ENCODE assay signal across 18 mouse cellular contexts in the genomic region with DNA sequence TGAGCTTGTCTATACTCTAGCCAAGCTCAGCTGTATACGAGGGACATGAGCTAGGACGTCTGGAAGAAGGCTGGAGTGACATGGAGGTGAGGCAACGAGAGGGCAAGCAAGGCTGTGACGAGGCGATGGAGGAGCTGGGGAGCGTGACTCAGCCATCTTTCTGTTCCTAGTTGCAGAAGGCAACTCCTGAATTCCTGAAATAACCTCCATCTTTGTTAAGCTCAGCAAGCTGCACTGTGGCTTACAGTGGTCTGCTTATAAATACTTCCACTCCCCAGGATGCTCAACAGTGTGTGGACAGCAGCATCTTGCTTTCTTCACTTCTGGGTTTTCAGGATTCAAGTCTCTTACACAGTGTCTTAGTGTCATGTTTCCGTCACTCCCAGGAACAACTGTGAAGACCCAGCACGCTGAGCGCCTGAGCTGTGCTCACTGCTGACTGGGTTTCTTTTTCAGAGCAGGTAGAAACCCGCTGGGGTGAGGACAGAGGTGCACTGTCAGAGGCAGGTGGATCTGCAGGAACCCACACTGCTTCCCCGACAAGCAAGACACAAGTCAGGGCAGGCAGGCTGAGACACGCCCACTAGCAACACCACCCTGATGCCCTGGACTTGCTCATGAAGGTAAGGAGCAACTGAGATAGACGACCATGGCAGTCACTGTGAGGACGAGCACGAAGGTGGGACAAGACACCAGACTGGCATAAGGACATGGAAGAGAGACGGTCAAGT. TPM values are rescaled to one million over a fixed set of nuclear protein-coding genes. Genes with fewer than 3 reads are reported as not detected.
A peak's percentile ranks its signal among the peaks of the same experiment; 100 is the strongest.
DNase-seq lines count a peak whose midpoint lies in the region; ATAC-seq and TF ChIP-seq lines count a peak whose summit lies in the region.
"Had no signal": no experiment of that assay in that cellular context is flagged by ENCODE, and none has a peak within 500 bp of the region (broad histone marks: within the 10 kb centered on the region; RNA-seq: fewer than 3 reads in every experiment).

No protein-coding gene starts in this region.

- no peak for TF ChIP-seq EP300 in CH12.LX (IDR thresholded peaks at IDR 0.05; ENCODE audit: low read length)

- in situ Hi-C loops in CH12.LX (cut with MboI; ENCODE audit: low pct_ligation_motif_present, low pct_unique_long_range_greater_than_20kb, low sequenced_read_pairs), result no loop called here

- no peaks in the 10 kb centered on the region for H3K27me3 ChIP-seq in kidney, embryonic 16.5 days (ENCODE audit: insufficient read depth, low read length)
- H3K27me3 ChIP-seq in kidney, adult 2 months (replicated peaks; ENCODE audit: control insufficient read depth, insufficient read depth, low read length), result no peaks in the 10 kb centered on the region
- H3K27me3 ChIP-seq in CH12.LX (replicated peaks), result no peaks in the 10 kb centered on the region
- H3K27me3 ChIP-seq in myocyte (ENCODE audit: control insufficient read depth, insufficient read depth, insufficient read length), result no peaks in the 10 kb centered on the region
- H3K27me3 ChIP-seq: lung, embryonic 15.5 days; neural tube, embryonic 13.5 days had no signal

- 61% methylated on average over 16 of the region's 16 CpGs for WGBS in kidney, embryonic 16.5 days
- 75% methylated on average over 16 of the region's 16 CpGs for WGBS in kidney, adult 2 months

- DNase-seq in frontal cortex, adult 2 months (ENCODE audit: extremely low spot score in 1 of 2, low spot score in 1 of 2), result no peak
- no peak for DNase-seq in kidney, adult 2 months
- no peak for DNase-seq in CH12.LX (ENCODE audit: extremely low read depth)
- DNase-seq in neural tube, embryonic 10.5 days (ENCODE audit: extremely low spot score, low spot score), result no peak
- no peak for DNase-seq in layer of hippocampus, postnatal 14 days (ENCODE audit: low spot score in 2 of 2)
- DNase-seq: adrenal gland, postnatal 14 days; gastrocnemius, postnatal 36 days; kidney, postnatal 10 days; liver had no signal

- no peak for TF ChIP-seq CTCF in kidney, adult 2 months (conservative IDR thresholded peaks at IDR 0.05; ENCODE audit: insufficient read depth, insufficient read length, low read depth, low read length)
- no peak for TF ChIP-seq CTCF in CH12.LX (conservative IDR thresholded peaks at IDR 0.05 in 1 of 2, IDR thresholded peaks at IDR 0.05 in 1 of 2; ENCODE audit: low read depth in 2 of 2, low read length in 2 of 2)

- peak; percentile 17; the same call in 1 of the 2 replicates for ATAC-seq in frontal cortex, adult (ENCODE audit: low TSS enrichment)
- no peak for ATAC-seq in kidney, embryonic 16.5 days (ENCODE audit: low FRiP score, low TSS enrichment)

- H3K9ac ChIP-seq in kidney, embryonic 16.5 days (replicated peaks; ENCODE audit: low read length), result 0 out of 2 replicates have a peak overlapping the region, but pooled peaks have one; percentile 9
- H3K9ac ChIP-seq in CH12.LX (ENCODE audit: insufficient read depth, low read depth), result no peak overlapping the region
- H3K9ac ChIP-seq: lung, embryonic 15.5 days; neural tube, embryonic 13.5 days had no signal

- H3K4me3 ChIP-seq in kidney, embryonic 16.5 days (ENCODE audit: low read length), result no peak overlapping the region
- no peak overlapping the region for H3K4me3 ChIP-seq in kidney, adult 2 months (ENCODE audit: insufficient read depth, low read depth, low read length)
- H3K4me3 ChIP-seq in CH12.LX (replicated peaks in 1 of 3; ENCODE audit: low read depth in 2 of 3, low read length in 2 of 3, poor library complexity in 1 of 3), result no peak overlapping the region
- H3K4me3 ChIP-seq in myocyte, result no peak overlapping the region
- H3K4me3 ChIP-seq: lung, embryonic 15.5 days; neural tube, embryonic 13.5 days had no signal

- no peak overlapping the region for H3K4me2 ChIP-seq in kidney, embryonic 16.5 days (replicated peaks; ENCODE audit: low read depth, low read length)
- peak overlapping the region; percentile 29 for H3K4me2 ChIP-seq in CH12.LX (ENCODE audit: insufficient read depth, low read depth, poor library complexity, severe bottlenecking)
- H3K4me2 ChIP-seq in myocyte (ENCODE audit: low read depth), result peak overlapping the region; percentile 80
- H3K4me2 ChIP-seq: lung, embryonic 15.5 days; midbrain, embryonic 11.5 days; neural tube, embryonic 13.5 days had no signal

- H3K36me3 ChIP-seq in kidney, embryonic 16.5 days (ENCODE audit: insufficient read depth, low read length), result peaks cover 7% of the 10 kb centered on the region
- no peaks in the 10 kb centered on the region for H3K36me3 ChIP-seq in kidney, adult 2 months (ENCODE audit: control insufficient read depth, insufficient read depth, low read length)
- H3K36me3 ChIP-seq in CH12.LX (replicated peaks in 1 of 2; ENCODE audit: control insufficient read depth in 1 of 2, insufficient read depth in 1 of 2, low read length in 1 of 2) (peaks cover 0 to 49% of the 10 kb centered on the region in 2 experiments), myocyte (ENCODE audit: control insufficient read depth, insufficient read depth) (no peaks in the 10 kb centered on the region)
- H3K36me3 ChIP-seq: lung, embryonic 15.5 days had no signal

- peak overlapping the region; percentile 23 for H3K27ac ChIP-seq in kidney, embryonic 16.5 days (ENCODE audit: low read length)
- no peak overlapping the region for H3K27ac ChIP-seq in kidney, adult 2 months (ENCODE audit: insufficient read depth, low read depth, low read length)
- H3K27ac ChIP-seq in CH12.LX (ENCODE audit: insufficient read depth, low read depth), result peak overlapping the region; percentile 55
- H3K27ac ChIP-seq: lung, embryonic 15.5 days; neural tube, embryonic 13.5 days had no signal

- H3ac ChIP-seq in myocyte (ENCODE audit: control insufficient read depth, insufficient read length), result no peak overlapping the region

- TF ChIP-seq POLR2A in kidney, adult 2 months (IDR thresholded peaks at IDR 0.05; ENCODE audit: low read depth, low read length), result no peak
- TF ChIP-seq POLR2A in CH12.LX (IDR thresholded peaks at IDR 0.05; ENCODE audit: low read depth, low read length) (no peak), myocyte (IDR thresholded peaks at IDR 0.05; ENCODE audit: insufficient read length, low read depth) (peak; percentile 26)

- TF ChIP-seq RAD21 in CH12.LX (IDR thresholded peaks at IDR 0.05; ENCODE audit: low read depth, low read length), result no peak

- no peaks in the 10 kb centered on the region for H3K9me3 ChIP-seq in kidney, embryonic 16.5 days (ENCODE audit: low read length)
- H3K9me3 ChIP-seq in CH12.LX (replicated peaks; ENCODE audit: low read length), result no peaks in the 10 kb centered on the region
- H3K9me3 ChIP-seq: lung, embryonic 15.5 days; neural tube, embryonic 13.5 days had no signal

- dilution Hi-C loops in CH12.LX (cut with MboI; ENCODE audit: extremely low pct_ligation_motif_present, extremely low pct_unique_long_range_greater_than_20kb, low sequenced_read_pairs), result no loop called here

- H3K79me2 ChIP-seq in CH12.LX (replicated peaks; ENCODE audit: control insufficient read depth, extremely low read depth, insufficient read depth, poor library complexity, severe bottlenecking) (peaks cover 31% of the 10 kb centered on the region), myocyte (ENCODE audit: control insufficient read depth, insufficient read depth) (peaks cover 85% of the 10 kb centered on the region)

- peaks cover 45% of the 10 kb centered on the region for H3K4me1 ChIP-seq in kidney, embryonic 16.5 days (ENCODE audit: insufficient read depth, low read length)
- H3K4me1 ChIP-seq in kidney, adult 2 months (ENCODE audit: control insufficient read depth, insufficient read depth, low read length), result peaks cover 49% of the 10 kb centered on the region
- H3K4me1 ChIP-seq in CH12.LX (ENCODE audit: control insufficient read depth in 1 of 2, insufficient read depth in 2 of 2), result peaks cover 37 to 74% of the 10 kb centered on the region in 2 experiments

TF ChIP-seq in CH12.LX, 34 proteins besides CTCF, POLR2A, EP300 and RAD21 (continues in another document):
- TF ChIP-seq ZMIZ1 (IDR thresholded peaks at IDR 0.05; ENCODE audit: low read depth, low read length) (no peak), TCF12 (IDR thresholded peaks at IDR 0.05; ENCODE audit: low read depth, low read length) (no peak), SIN3A (IDR thresholded peaks at IDR 0.05; ENCODE audit: low read length) (no peak), NELFE (IDR thresholded peaks at IDR 0.05; ENCODE audit: low read depth, low read length) (no peak), USF2 (conservative IDR thresholded peaks at IDR 0.05; ENCODE audit: low read depth, low read length) (no peak), SMC3 (IDR thresholded peaks at IDR 0.05; ENCODE audit: low read depth, low read length) (no peak), HCFC1 (IDR thresholded peaks at IDR 0.05; ENCODE audit: low read depth, low read length) (no peak), NRF1 (IDR thresholded peaks at IDR 0.05; ENCODE audit: low read depth, low read length) (no peak)

TF ChIP-seq in myocyte, 11 proteins besides CTCF, POLR2A, EP300 and RAD21:
- TF ChIP-seq USF1 (IDR thresholded peaks at IDR 0.05; ENCODE audit: low read depth) (no peak), CEBPB (IDR thresholded peaks at IDR 0.05; ENCODE audit: insufficient read depth, poor library complexity, severe bottlenecking) (peak; percentile 80), POLR2AphosphoS2 (IDR thresholded peaks at IDR 0.05; ENCODE audit: insufficient read length, low read depth) (peak; percentile 37), MYOG (IDR thresholded peaks at IDR 0.05; ENCODE audit: control insufficient read depth in 1 of 3, insufficient read depth in 1 of 3, insufficient read length in 2 of 3, low read depth in 2 of 3) (peak in 1 of 3 experiments; percentile 48)

RNA-seq across cellular contexts. Expression of a gene that starts 20.7 kb away (rescaled TPM):
- 95.4 and 101 TPM in 2 replicates for polyA plus RNA-seq in frontal cortex, adult 2 months (2012; rRNA removed)
- polyA plus RNA-seq in kidney, embryonic 16.5 days (2015; fragmentation: Nextera tagmentation; extraction: Ambion mirVana), result 46.8 and 50.9 TPM in 2 replicates
- 49.5 and 56.5 TPM in 2 replicates for polyA plus RNA-seq in kidney, adult 2 months (2012; rRNA removed)
- 35.3 and 41.6 TPM in 2 replicates for total RNA-seq in CH12.LX (2012; rRNA removed)
- 13.1 and 14.3 TPM in 2 replicates for total RNA-seq in CH12.LX (2014; rRNA removed)
- 47.9 and 60.0 TPM in 2 replicates for polyA plus RNA-seq in CH12.LX (2012; ENCODE audit: insufficient read length, low read depth)
- 57.4 TPM for polyA plus RNA-seq in myocyte (2012; fragmentation: generic; extraction: Trizol)
- 100 to 1,000 TPM; 107 to 110 TPM for total RNA-seq in layer of hippocampus, postnatal 14 days (2021)

RNA-seq across cellular contexts. Expression of a gene that starts 48.9 kb away (rescaled TPM):
- polyA plus RNA-seq in frontal cortex, adult 2 months (2012; rRNA removed), result 0.67 and 0.82 TPM in 2 replicates
- polyA plus RNA-seq in kidney, embryonic 16.5 days (2015; fragmentation: Nextera tagmentation; extraction: Ambion mirVana), result 1.3 TPM in 2 replicates
- polyA plus RNA-seq in kidney, adult 2 months (2012; rRNA removed), result 2.0 and 2.9 TPM in 2 replicates
- total RNA-seq in CH12.LX (2012; rRNA removed), result not detected in 2 replicates
- total RNA-seq in CH12.LX (2014; rRNA removed), result not detected in 2 replicates
- polyA plus RNA-seq in CH12.LX (2012; ENCODE audit: insufficient read length, low read depth), result not detected in 2 replicates
- polyA plus RNA-seq in myocyte (2012; fragmentation: generic; extraction: Trizol), result not detected
- not detected for total RNA-seq in layer of hippocampus, postnatal 14 days (2021)
- total RNA-seq: hematopoietic stem cell, adult 5-6 weeks; left cerebral cortex, adult 18-20 months had no signal
- polyA plus RNA-seq: forebrain, embryonic 14.5 days; midbrain, embryonic 11.5 days; neural tube, embryonic 13.5 days had no signal
